Mouse (Mus musculus): ENCODE measurements around the gene Thap3. TPM values are rescaled to one million over a fixed set of nuclear protein-coding genes. Genes with fewer than 3 reads are reported as not detected.

The Thap3 gene
- polyA plus RNA-seq, 1 experiment = 46.4 TPM

DNA sequence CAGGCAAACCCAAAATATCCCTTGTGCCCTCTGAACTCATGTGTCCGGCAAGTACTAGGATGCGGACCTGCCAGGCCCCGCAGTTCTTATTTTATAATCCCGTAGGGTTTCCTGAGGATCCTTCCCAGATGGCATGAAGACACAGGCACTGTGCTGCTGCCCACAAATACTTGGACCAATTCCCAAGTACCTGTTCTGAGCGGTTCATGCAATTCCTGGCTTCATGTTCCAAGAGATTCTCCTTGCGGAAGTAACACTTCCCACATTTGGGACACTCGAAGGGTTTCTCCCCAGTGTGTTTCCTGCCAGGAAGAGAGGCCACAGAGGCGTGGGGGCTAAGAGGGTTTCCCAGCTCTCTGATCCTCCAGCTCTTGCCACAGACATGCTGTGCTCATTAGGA lies 33.7 kb upstream of the Thap3 start:
- Histone ChIP-seq H3K27me3 (ENCODE audit: control insufficient read depth, insufficient read depth, insufficient read length) (no peaks in the 10 kb centered on the region), H3K4me2 (ENCODE audit: low read depth) (no peak overlapping the region), H3K4me3 (no peak overlapping the region), H3K36me3 (ENCODE audit: control insufficient read depth, insufficient read depth) (peaks cover 8% of the 10 kb centered on the region), H3ac (ENCODE audit: control insufficient read depth, insufficient read length) (no peak overlapping the region), H3K79me2 (ENCODE audit: control insufficient read depth, insufficient read depth) (peaks cover 20% of the 10 kb centered on the region)
- TF ChIP-seq REST (IDR thresholded peaks at IDR 0.05; ENCODE audit: insufficient read depth, insufficient read length) (no peak), USF1 (IDR thresholded peaks at IDR 0.05; ENCODE audit: low read depth) (no peak), MAX (IDR thresholded peaks at IDR 0.05; ENCODE audit: low read depth) (no peak)

DNA sequence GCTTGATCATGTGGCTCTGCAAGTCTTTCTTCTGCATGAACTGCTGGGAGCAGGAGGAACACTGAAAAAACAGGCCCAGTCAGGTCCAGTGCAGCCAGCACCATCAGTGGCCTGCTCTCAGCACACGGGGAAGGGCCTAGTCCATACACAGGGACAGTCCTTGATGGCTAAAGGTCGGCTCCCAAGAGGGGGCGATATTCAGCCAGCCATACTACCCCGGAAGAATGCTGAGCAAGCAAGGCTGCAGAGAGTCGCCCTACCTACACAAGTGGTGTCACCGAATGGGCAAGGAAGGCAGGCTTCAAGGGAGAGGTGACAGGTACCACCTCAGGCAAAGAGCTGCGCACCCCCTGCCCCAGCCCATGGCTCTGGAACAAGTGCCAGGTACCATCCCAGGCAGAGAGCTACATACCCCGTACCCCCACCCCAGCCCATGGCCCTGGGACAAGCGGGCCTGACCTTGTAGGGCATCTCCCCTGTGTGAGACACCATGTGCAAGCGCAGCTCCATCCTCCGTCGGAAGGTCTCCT lies 32.8 kb upstream of the Thap3 start:
- H3K79me2 ChIP-seq (ENCODE audit: control insufficient read depth, insufficient read depth) = peaks cover 15% of the 10 kb centered on the region
- no peak overlapping the region for H3ac ChIP-seq (ENCODE audit: control insufficient read depth, insufficient read length)
- TF ChIP-seq MAX (IDR thresholded peaks at IDR 0.05; ENCODE audit: low read depth) = no peak
- no peak for TF ChIP-seq CEBPB (IDR thresholded peaks at IDR 0.05; ENCODE audit: insufficient read depth, poor library complexity, severe bottlenecking)
- no peak for TF ChIP-seq POLR2A (IDR thresholded peaks at IDR 0.05; ENCODE audit: insufficient read length, low read depth)
- no peak for TF ChIP-seq REST (IDR thresholded peaks at IDR 0.05; ENCODE audit: insufficient read depth, insufficient read length)
- TF ChIP-seq E2F4 (IDR thresholded peaks at IDR 0.05; ENCODE audit: insufficient read depth) = no peak
- TF ChIP-seq MYOD1 (IDR thresholded peaks at IDR 0.05; ENCODE audit: control insufficient read depth in 1 of 3, insufficient read length in 2 of 3, low read depth in 2 of 3) = no peak
- no peak for TF ChIP-seq SRF (IDR thresholded peaks at IDR 0.05; ENCODE audit: control insufficient read depth, insufficient read length, low read depth)
- no peak for TF ChIP-seq TCF12 (IDR thresholded peaks at IDR 0.05; ENCODE audit: insufficient read depth, poor library complexity, severe bottlenecking)
- TF ChIP-seq POLR2AphosphoS2 (IDR thresholded peaks at IDR 0.05; ENCODE audit: insufficient read length, low read depth) = no peak
- no peak for TF ChIP-seq TCF3 (IDR thresholded peaks at IDR 0.05; ENCODE audit: insufficient read length, low read depth)
- no peak for TF ChIP-seq MYOG (IDR thresholded peaks at IDR 0.05; ENCODE audit: control insufficient read depth in 1 of 3, insufficient read depth in 1 of 3, insufficient read length in 2 of 3, low read depth in 2 of 3)
- TF ChIP-seq USF1 (IDR thresholded peaks at IDR 0.05; ENCODE audit: low read depth) = no peak
- no peak overlapping the region for H3K4me3 ChIP-seq
- no peaks in the 10 kb centered on the region for H3K27me3 ChIP-seq (ENCODE audit: control insufficient read depth, insufficient read depth, insufficient read length)
- H3K4me2 ChIP-seq (ENCODE audit: low read depth) = no peak overlapping the region
- peaks cover 8% of the 10 kb centered on the region for H3K36me3 ChIP-seq (ENCODE audit: control insufficient read depth, insufficient read depth)

DNA sequence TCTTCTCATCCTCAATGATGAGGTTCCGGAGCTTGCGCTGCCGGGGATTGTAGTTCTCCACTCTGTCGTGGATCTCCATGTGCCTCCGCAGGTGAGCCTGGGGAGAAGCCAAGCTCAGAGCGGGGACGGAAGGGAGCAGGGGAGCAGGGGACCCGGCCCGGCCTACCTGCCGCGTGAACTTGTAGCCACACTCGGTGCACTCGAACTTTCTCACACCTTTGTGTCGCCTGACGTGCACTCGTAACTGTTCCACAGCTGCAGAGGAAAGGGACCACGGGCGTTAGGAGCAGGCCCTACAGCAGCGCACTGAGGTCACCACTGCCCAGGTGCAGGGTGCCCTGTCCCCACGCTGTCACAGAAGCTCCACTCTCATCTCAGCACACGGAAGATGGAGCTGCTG lies 31.2 kb upstream of the Thap3 start:
- TF ChIP-seq TCF3 (IDR thresholded peaks at IDR 0.05; ENCODE audit: insufficient read length, low read depth) (no peak), CEBPB (IDR thresholded peaks at IDR 0.05; ENCODE audit: insufficient read depth, poor library complexity, severe bottlenecking) (no peak), POLR2AphosphoS2 (IDR thresholded peaks at IDR 0.05; ENCODE audit: insufficient read length, low read depth) (peak; percentile 58)
- H3ac ChIP-seq (ENCODE audit: control insufficient read depth, insufficient read length) = no peak overlapping the region
- peaks cover 10% of the 10 kb centered on the region for H3K79me2 ChIP-seq (ENCODE audit: control insufficient read depth, insufficient read depth)
- H3K4me3 ChIP-seq = no peak overlapping the region
- H3K4me2 ChIP-seq (ENCODE audit: low read depth) = no peak overlapping the region
- H3K36me3 ChIP-seq (ENCODE audit: control insufficient read depth, insufficient read depth) = peaks cover 12% of the 10 kb centered on the region
- H3K27me3 ChIP-seq (ENCODE audit: control insufficient read depth, insufficient read depth, insufficient read length) = no peaks in the 10 kb centered on the region

DNA sequence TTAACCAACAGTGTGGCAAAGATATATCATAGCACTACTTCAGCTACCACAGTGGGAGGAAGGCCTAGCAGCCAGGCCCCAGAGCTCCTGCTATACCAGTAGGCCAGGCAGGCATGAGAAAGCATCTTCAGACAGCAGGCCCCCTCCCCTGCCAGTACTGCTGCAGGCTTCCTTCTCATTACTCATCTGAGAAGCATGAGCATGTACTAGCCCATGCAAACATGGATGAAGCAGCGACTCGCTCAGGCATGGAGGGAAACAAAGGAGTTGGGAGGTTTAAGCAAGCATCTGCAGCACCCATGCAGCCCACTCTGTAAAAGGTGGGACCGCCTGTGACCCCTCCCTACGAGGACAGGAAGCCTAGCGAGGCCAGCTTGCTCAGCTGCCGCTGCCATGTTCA lies 30.3 kb upstream of the Thap3 start:
- no peak overlapping the region for H3ac ChIP-seq (ENCODE audit: control insufficient read depth, insufficient read length)
- no peak overlapping the region for H3K4me2 ChIP-seq (ENCODE audit: low read depth)
- H3K4me3 ChIP-seq = no peak overlapping the region
- no peaks in the 10 kb centered on the region for H3K27me3 ChIP-seq (ENCODE audit: control insufficient read depth, insufficient read depth, insufficient read length)
- peaks cover 7% of the 10 kb centered on the region for H3K79me2 ChIP-seq (ENCODE audit: control insufficient read depth, insufficient read depth)
- H3K36me3 ChIP-seq (ENCODE audit: control insufficient read depth, insufficient read depth) = peaks cover 14% of the 10 kb centered on the region
- TF ChIP-seq MAX (IDR thresholded peaks at IDR 0.05; ENCODE audit: low read depth) (no peak), MYOG (IDR thresholded peaks at IDR 0.05; ENCODE audit: control insufficient read depth in 1 of 3, insufficient read depth in 1 of 3, insufficient read length in 2 of 3, low read depth in 2 of 3) (no peak)

DNA sequence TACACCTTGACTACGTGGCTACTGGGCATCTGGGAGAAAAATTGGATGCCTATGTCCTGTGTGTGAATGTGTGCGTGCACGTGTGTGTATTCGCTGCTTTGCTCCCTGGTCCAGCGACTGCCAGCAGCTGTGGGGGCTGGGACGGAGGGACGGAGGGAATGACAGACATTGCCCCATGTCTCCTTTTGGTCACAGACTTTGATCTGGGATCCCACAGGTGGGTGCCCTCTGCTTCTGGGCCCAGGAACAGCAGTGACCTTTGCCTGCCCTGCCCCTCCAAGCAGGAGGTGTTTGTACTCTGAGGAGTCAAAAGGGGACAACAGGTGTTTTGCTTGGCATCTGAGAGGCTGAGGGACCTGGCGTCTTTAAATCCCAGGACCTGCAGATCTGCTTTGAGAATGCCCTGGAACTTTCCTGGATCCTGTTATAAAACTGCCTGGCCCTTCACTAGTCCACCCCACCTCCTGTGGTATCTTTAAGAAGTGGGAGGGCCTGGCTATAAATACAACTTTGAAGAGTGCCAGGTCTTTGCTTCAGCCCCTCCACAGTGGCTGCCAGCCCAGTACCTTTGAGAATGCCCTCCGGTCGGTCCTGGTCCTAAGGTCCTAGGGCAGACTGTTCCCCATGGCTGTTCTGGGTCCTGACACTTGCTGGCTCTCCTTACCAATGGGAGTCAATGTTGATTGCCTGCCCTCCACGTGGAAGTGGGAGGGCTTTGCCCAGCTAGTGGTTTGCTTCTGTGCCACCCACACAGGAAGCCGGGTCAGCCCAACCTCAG lies 24.4 kb upstream of the Thap3 start:
- TF ChIP-seq CEBPB (IDR thresholded peaks at IDR 0.05; ENCODE audit: insufficient read depth, poor library complexity, severe bottlenecking) (no peak), MYOD1 (IDR thresholded peaks at IDR 0.05; ENCODE audit: control insufficient read depth in 1 of 3, insufficient read length in 2 of 3, low read depth in 2 of 3) (peak in 2 of 3 experiments; percentile 13 to 14)
- Histone ChIP-seq H3K27me3 (ENCODE audit: control insufficient read depth, insufficient read depth, insufficient read length) (no peaks in the 10 kb centered on the region), H3K4me2 (ENCODE audit: low read depth) (peak overlapping the region; percentile 98), H3ac (ENCODE audit: control insufficient read depth, insufficient read length) (no peak overlapping the region), H3K4me3 (no peak overlapping the region), H3K79me2 (ENCODE audit: control insufficient read depth, insufficient read depth) (peaks cover 46% of the 10 kb centered on the region), H3K36me3 (ENCODE audit: control insufficient read depth, insufficient read depth) (peaks cover 10% of the 10 kb centered on the region)

DNA sequence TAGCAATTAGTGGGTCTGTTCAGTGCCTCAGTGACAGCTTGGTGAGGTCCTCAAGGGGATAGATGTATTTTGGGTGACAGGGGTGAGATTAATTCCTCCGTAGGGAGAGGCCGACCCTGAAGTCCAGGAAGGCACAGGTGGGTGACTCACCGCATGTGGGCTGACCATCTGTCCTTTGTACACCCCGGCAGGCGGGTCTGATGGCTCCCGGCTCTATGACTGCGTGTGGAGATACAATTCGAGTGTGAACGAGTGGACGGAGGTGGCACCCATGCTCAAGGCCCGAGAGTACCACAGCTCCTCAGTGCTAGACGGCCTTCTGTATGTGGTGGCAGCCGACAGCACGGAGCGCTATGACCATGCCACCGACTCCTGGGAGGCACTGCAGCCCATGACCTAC lies 23.3 kb upstream of the Thap3 start:
- H3K36me3 ChIP-seq (ENCODE audit: control insufficient read depth, insufficient read depth) = peaks cover 6% of the 10 kb centered on the region
- peak overlapping the region; percentile 55 for H3K4me3 ChIP-seq
- H3ac ChIP-seq (ENCODE audit: control insufficient read depth, insufficient read length) = no peak overlapping the region
- TF ChIP-seq CEBPB (IDR thresholded peaks at IDR 0.05; ENCODE audit: insufficient read depth, poor library complexity, severe bottlenecking) (no peak), SRF (IDR thresholded peaks at IDR 0.05; ENCODE audit: control insufficient read depth, insufficient read length, low read depth) (no peak), USF1 (IDR thresholded peaks at IDR 0.05; ENCODE audit: low read depth) (no peak), MYOG (IDR thresholded peaks at IDR 0.05; ENCODE audit: control insufficient read depth in 1 of 3, insufficient read depth in 1 of 3, insufficient read length in 2 of 3, low read depth in 2 of 3) (peak in 2 of 3 experiments; percentile 30 to 72), MYOD1 (IDR thresholded peaks at IDR 0.05; ENCODE audit: control insufficient read depth in 1 of 3, insufficient read length in 2 of 3, low read depth in 2 of 3) (peak in 2 of 3 experiments; percentile 46 to 79), MAX (IDR thresholded peaks at IDR 0.05; ENCODE audit: low read depth) (no peak), REST (IDR thresholded peaks at IDR 0.05; ENCODE audit: insufficient read depth, insufficient read length) (no peak), TCF12 (IDR thresholded peaks at IDR 0.05; ENCODE audit: insufficient read depth, poor library complexity, severe bottlenecking) (no peak), POLR2A (IDR thresholded peaks at IDR 0.05; ENCODE audit: insufficient read length, low read depth) (no peak), E2F4 (IDR thresholded peaks at IDR 0.05; ENCODE audit: insufficient read depth) (no peak), TCF3 (IDR thresholded peaks at IDR 0.05; ENCODE audit: insufficient read length, low read depth) (no peak), POLR2AphosphoS2 (IDR thresholded peaks at IDR 0.05; ENCODE audit: insufficient read length, low read depth) (no peak)
- H3K79me2 ChIP-seq (ENCODE audit: control insufficient read depth, insufficient read depth) = peaks cover 46% of the 10 kb centered on the region
- no peaks in the 10 kb centered on the region for H3K27me3 ChIP-seq (ENCODE audit: control insufficient read depth, insufficient read depth, insufficient read length)
- H3K4me2 ChIP-seq (ENCODE audit: low read depth) = peak overlapping the region; percentile 98

All from myocyte (in vitro differentiated cells).